Mouse (Mus musculus) limb, embryonic 13.5 days (tissue): ENCODE data around the gene Polr1d. TPM values are rescaled to one million over a fixed set of nuclear protein-coding genes. Genes with fewer than 3 reads are reported as not detected.

Source experiments
- ATAC-seq: fragments of 200-750 bp; cut with Nextera tagmentation; 2 replicates; pipeline ENCODE4 v1.8.0; 2017; ENCODE audit warnings: low read depth, moderate number of reproducible peaks, moderate TSS enrichment; ENCODE audit not compliant: low FRiP score
- H3K27ac ChIP-seq: fragments of 300-500 bp; sonication (generic); 2 replicates; pipeline ENCODE4 v1.5.1; 2015; ENCODE audit warnings: inconsistent platforms, mild to moderate bottlenecking, moderate library complexity
- H3K27me3 ChIP-seq: fragments of 300-500 bp; sonication (generic); 2 replicates; pipeline ENCODE4 v1.6.1; 2015; ENCODE audit warnings: mild to moderate bottlenecking, inconsistent platforms
- H3K36me3 ChIP-seq: fragments of 300-500 bp; sonication (generic); 2 replicates; pipeline ENCODE4 v1.6.1; 2015; ENCODE audit warnings: inconsistent platforms, mild to moderate bottlenecking, moderate library complexity
- H3K4me1 ChIP-seq: fragments of 300-500 bp; sonication (generic); 2 replicates; pipeline ENCODE4 v1.6.1; 2015; ENCODE audit warnings: inconsistent platforms
- H3K4me2 ChIP-seq: fragments of 300-500 bp; sonication (generic); replicated peaks from 2 replicates; pipeline ENCODE4 v1.6.1; 2015; ENCODE audit warnings: inconsistent platforms, mild to moderate bottlenecking, moderate library complexity
- H3K4me3 ChIP-seq: fragments of 300-500 bp; sonication (generic); 2 replicates; pipeline ENCODE4 v1.5.1; 2015; ENCODE audit warnings: moderate library complexity, mild to moderate bottlenecking, inconsistent platforms
- H3K9ac ChIP-seq: fragments of 300-500 bp; sonication (generic); 2 replicates; pipeline ENCODE4 v1.6.1; 2015; ENCODE audit warnings: mild to moderate bottlenecking, inconsistent platforms
- H3K9me3 ChIP-seq: fragments of 300-500 bp; sonication (generic); 2 replicates; pipeline ENCODE4 v1.6.1; 2016; ENCODE audit warnings: inconsistent platforms
- WGBS: fragments of 180-500 bp; shearing (Covaris S2); methylation state at CpG from one replicate; pipeline ENCODE4 v1.1.7; 2015; 5-methylcytosine and 5-hydroxymethylcytosine counted together
- polyA plus RNA-seq: library from polyadenylated mRNA; unstranded; fragments of >200 nt; fragmentation: Nextera tagmentation; extraction: Ambion mirVana; gene quantifications from 2 replicates; pipeline ENCODE4 v1.2.1, GENCODE M21; 2015

Polr1d gene
- polyA plus RNA-seq, 1 experiment from 2014 or later = 125 TPM

- Histone ChIP-seq H3K36me3 (peaks cover 35% of the 10 kb centered on the region), H3K9me3 (no peaks in the 10 kb centered on the region), H3K27me3 (no peaks in the 10 kb centered on the region), H3K27ac (no peak overlapping the region), H3K4me2 (no peak overlapping the region), H3K9ac (no peak overlapping the region), H3K4me1 (no peaks in the 10 kb centered on the region), H3K4me3 (no peak overlapping the region)
- ATAC-seq = no peak
- WGBS = 88% methylated on average over 4 of the region's 4 CpGs
Observed at GRCm38 (mm10) chr5:147096586-147096985, 19.7 kb downstream of the Polr1d start.

GRCm38 (mm10) chr5:147098667-147099066 lies 21.8 kb downstream of the Polr1d start:
- Histone ChIP-seq H3K27me3 (no peaks in the 10 kb centered on the region), H3K4me2 (no peak overlapping the region), H3K4me3 (no peak overlapping the region), H3K4me1 (no peaks in the 10 kb centered on the region), H3K9me3 (no peaks in the 10 kb centered on the region), H3K27ac (no peak overlapping the region), H3K36me3 (peaks cover 53% of the 10 kb centered on the region), H3K9ac (no peak overlapping the region)
- WGBS = 88% methylated on average over 7 of the region's 7 CpGs
- no peak for ATAC-seq

- Histone ChIP-seq H3K27me3 (no peaks in the 10 kb centered on the region), H3K9ac (no peak overlapping the region), H3K4me3 (no peak overlapping the region), H3K9me3 (no peaks in the 10 kb centered on the region), H3K4me2 (no peak overlapping the region), H3K36me3 (peaks cover 64% of the 10 kb centered on the region), H3K4me1 (no peaks in the 10 kb centered on the region), H3K27ac (no peak overlapping the region)
- ATAC-seq = no peak
- WGBS = 79% methylated on average over 2 of the region's 2 CpGs
Observed at GRCm38 (mm10) chr5:147100180-147100579, 23.3 kb downstream of the Polr1d start.

- H3K9me3 ChIP-seq = no peaks in the 10 kb centered on the region
- H3K27me3 ChIP-seq = no peaks in the 10 kb centered on the region
- peaks cover 71% of the 10 kb centered on the region for H3K36me3 ChIP-seq
- 77% methylated on average over 6 of the region's 6 CpGs for WGBS
- no peak overlapping the region for H3K4me3 ChIP-seq
- no peak overlapping the region for H3K9ac ChIP-seq
- no peak overlapping the region for H3K27ac ChIP-seq
- no peaks in the 10 kb centered on the region for H3K4me1 ChIP-seq
- ATAC-seq = no peak
- no peak overlapping the region for H3K4me2 ChIP-seq
Observed at GRCm38 (mm10) chr5:147102295-147102694, 25.4 kb downstream of the Polr1d start.

GRCm38 (mm10) chr5:147107276-147107675 lies 30.4 kb downstream of the Polr1d start:
- ATAC-seq = no peak
- H3K4me2 ChIP-seq = no peak overlapping the region
- WGBS = 93% methylated on average over 3 of the region's 3 CpGs
- H3K27me3 ChIP-seq = no peaks in the 10 kb centered on the region
- peaks cover 13% of the 10 kb centered on the region for H3K9me3 ChIP-seq
- no peak overlapping the region for H3K27ac ChIP-seq
- H3K36me3 ChIP-seq = peaks cover 87% of the 10 kb centered on the region
- no peak overlapping the region for H3K4me3 ChIP-seq
- no peak overlapping the region for H3K9ac ChIP-seq
- H3K4me1 ChIP-seq = no peaks in the 10 kb centered on the region

- Histone ChIP-seq H3K9me3 (peaks cover 13% of the 10 kb centered on the region), H3K4me2 (no peak overlapping the region), H3K36me3 (peaks cover 83% of the 10 kb centered on the region), H3K27ac (no peak overlapping the region), H3K4me3 (no peak overlapping the region), H3K9ac (no peak overlapping the region), H3K4me1 (no peaks in the 10 kb centered on the region), H3K27me3 (no peaks in the 10 kb centered on the region)
- no peak for ATAC-seq
- WGBS = 92% methylated on average over 13 of the region's 13 CpGs
Observed at GRCm38 (mm10) chr5:147108861-147109591, 32.2 kb downstream of the Polr1d start.

GRCm38 (mm10) chr5:147114738-147115137 lies 37.9 kb downstream of the Polr1d start:
- Histone ChIP-seq H3K27me3 (no peaks in the 10 kb centered on the region), H3K36me3 (peaks cover 32% of the 10 kb centered on the region), H3K9ac (no peak overlapping the region), H3K4me3 (no peak overlapping the region), H3K9me3 (peaks cover 13% of the 10 kb centered on the region), H3K4me1 (no peaks in the 10 kb centered on the region), H3K27ac (no peak overlapping the region), H3K4me2 (no peak overlapping the region)
- no peak for ATAC-seq
- WGBS = 81% methylated on average over 7 of the region's 7 CpGs

GRCm38 (mm10) chr5:147115631-147116030 lies 38.8 kb downstream of the Polr1d start:
- Histone ChIP-seq H3K27me3 (no peaks in the 10 kb centered on the region), H3K9me3 (peaks cover 7% of the 10 kb centered on the region; the same call in 1 of the 2 replicates), H3K4me3 (no peak overlapping the region), H3K4me2 (no peak overlapping the region), H3K27ac (no peak overlapping the region), H3K36me3 (peaks cover 24% of the 10 kb centered on the region), H3K4me1 (no peaks in the 10 kb centered on the region), H3K9ac (no peak overlapping the region)
- WGBS = 93% methylated on average over 4 of the region's 4 CpGs
- ATAC-seq = no peak

- H3K27me3 ChIP-seq = no peaks in the 10 kb centered on the region
- H3K27ac ChIP-seq = no peak overlapping the region
- H3K9me3 ChIP-seq = peaks cover 8% of the 10 kb centered on the region; the same call in 1 of the 2 replicates
- H3K4me2 ChIP-seq = no peak overlapping the region
- no peaks in the 10 kb centered on the region for H3K4me1 ChIP-seq
- peaks cover 14% of the 10 kb centered on the region for H3K36me3 ChIP-seq
- ATAC-seq = no peak
- no peak overlapping the region for H3K4me3 ChIP-seq
- 32% methylated on average over 6 of the region's 6 CpGs for WGBS
- no peak overlapping the region for H3K9ac ChIP-seq
Observed at GRCm38 (mm10) chr5:147117027-147117426, 40.2 kb downstream of the Polr1d start.

GRCm38 (mm10) chr5:147121146-147121545 lies 44.3 kb downstream of the Polr1d start:
- Histone ChIP-seq H3K9ac (no peak overlapping the region), H3K27ac (no peak overlapping the region), H3K4me3 (no peak overlapping the region), H3K4me1 (0 out of 2 replicates have a peak, but pooled peaks cover 3% of the 10 kb centered on the region), H3K9me3 (peaks cover 8% of the 10 kb centered on the region; the same call in 1 of the 2 replicates), H3K27me3 (no peaks in the 10 kb centered on the region), H3K36me3 (no peaks in the 10 kb centered on the region), H3K4me2 (no peak overlapping the region)
- ATAC-seq = no peak
- 89% methylated on average over 4 of the region's 4 CpGs for WGBS

GRCm38 (mm10) chr5:147124794-147125193 lies 47.9 kb downstream of the Polr1d start:
- no peak overlapping the region for H3K27ac ChIP-seq
- H3K4me1 ChIP-seq = 0 out of 2 replicates have a peak, but pooled peaks cover 3% of the 10 kb centered on the region
- no peak overlapping the region for H3K4me3 ChIP-seq
- H3K4me2 ChIP-seq = no peak overlapping the region
- no peaks in the 10 kb centered on the region for H3K27me3 ChIP-seq
- H3K9me3 ChIP-seq = peaks cover 8% of the 10 kb centered on the region; the same call in 1 of the 2 replicates
- no peak overlapping the region for H3K9ac ChIP-seq
- no peak for ATAC-seq
- no peaks in the 10 kb centered on the region for H3K36me3 ChIP-seq
- 57% methylated on average over 9 of the region's 9 CpGs for WGBS

GRCm38 (mm10) chr5:147125542-147126185 lies 48.8 kb downstream of the Polr1d start:
- Histone ChIP-seq H3K4me2 (no peak overlapping the region), H3K27ac (no peak overlapping the region), H3K27me3 (no peaks in the 10 kb centered on the region), H3K4me1 (0 out of 2 replicates have a peak, but pooled peaks cover 3% of the 10 kb centered on the region), H3K9me3 (peaks cover 8% of the 10 kb centered on the region; the same call in 1 of the 2 replicates), H3K36me3 (no peaks in the 10 kb centered on the region), H3K9ac (no peak overlapping the region), H3K4me3 (no peak overlapping the region)
- WGBS = 92% methylated on average over 13 of the region's 13 CpGs
- no peak for ATAC-seq
